Mouse (Mus musculus): ENCODE measurements at regions not wholly inside any gene's neighbourhood (a gene's known extent, or its start where the extent isn't known, plus 50 kb on each side); places are given as distances from the start of the nearest gene placed in this dataset.

DNA sequence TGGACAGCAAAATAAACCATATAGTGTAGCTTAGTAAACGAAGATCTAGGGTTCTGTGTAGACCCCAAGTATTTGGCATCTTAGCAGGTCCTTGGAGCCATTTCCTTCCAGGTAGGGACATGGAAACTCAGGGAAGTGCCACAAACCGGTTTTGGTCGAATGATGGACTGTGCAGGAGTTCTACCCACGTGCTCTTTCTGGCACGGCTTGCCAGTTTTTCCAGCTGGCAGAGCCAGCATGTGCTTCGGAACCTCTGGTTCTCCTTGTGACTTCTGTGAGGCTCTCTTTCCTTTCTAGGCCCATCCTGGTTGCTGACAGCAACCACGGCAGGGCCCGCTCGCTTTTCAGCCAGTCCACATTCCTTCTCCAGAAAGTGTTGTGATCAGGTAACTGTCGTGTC lies 291.4 kb downstream of the Kcnrg start:
- DNase-seq (ENCODE audit: low spot score): no peak

GRCm38 (mm10) chr14:61904426-61905124 lies 297.3 kb downstream of the Kcnrg start:
- no peak for DNase-seq (ENCODE audit: low spot score)

DNA sequence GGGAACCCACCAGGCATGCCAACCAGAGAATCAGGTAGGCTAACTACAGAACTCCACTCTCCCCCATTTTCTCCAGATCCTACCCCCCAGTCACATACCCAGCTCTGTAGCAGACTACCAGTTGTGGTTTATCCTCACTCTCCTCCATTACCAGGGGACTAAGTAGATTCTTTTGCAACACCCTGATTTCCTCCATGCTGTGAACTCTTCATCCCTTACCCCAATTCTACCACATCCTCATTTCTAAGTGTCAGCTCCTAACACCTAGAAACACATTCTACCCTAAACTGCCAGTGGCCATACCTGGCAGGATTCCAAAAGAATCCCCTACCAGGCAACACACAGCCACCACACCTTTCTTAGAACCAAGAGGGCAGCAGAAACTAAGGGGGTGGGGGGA lies 310.9 kb downstream of the Kcnrg start:
- DNase-seq (ENCODE audit: low spot score): no peak

DNA sequence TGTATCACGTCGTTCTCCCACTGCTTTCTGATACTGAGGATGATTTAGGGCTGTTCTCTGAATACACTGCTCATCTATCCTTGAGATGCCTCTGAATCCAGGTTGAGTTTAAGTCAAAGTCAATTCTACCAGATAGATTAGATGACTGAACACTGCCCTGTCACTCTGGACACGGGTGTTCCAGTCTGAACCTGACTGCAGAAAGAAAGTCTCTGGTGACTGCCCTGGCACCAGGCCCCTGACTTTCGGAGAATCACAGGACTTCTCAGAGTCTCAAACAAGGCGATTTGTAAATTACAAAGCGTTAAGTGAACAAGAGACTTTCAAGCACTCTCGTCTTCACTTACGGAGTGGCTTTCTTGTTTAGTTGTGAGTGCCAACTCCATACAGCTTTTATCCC lies 324.6 kb downstream of the Kcnrg start:
- DNase-seq (ENCODE audit: low spot score): no peak

- no peak for DNase-seq (ENCODE audit: low spot score)
Measured at GRCm38 (mm10) chr14:61941682-61942081, 334.4 kb downstream of the Kcnrg start.

- no peak for DNase-seq (ENCODE audit: low spot score)
Measured at GRCm38 (mm10) chr14:61945659-61946058, 338.4 kb downstream of the Kcnrg start.

- no peak for DNase-seq (ENCODE audit: low spot score)
Measured at GRCm38 (mm10) chr14:61949446-61949845, 342.2 kb downstream of the Kcnrg start.

DNA sequence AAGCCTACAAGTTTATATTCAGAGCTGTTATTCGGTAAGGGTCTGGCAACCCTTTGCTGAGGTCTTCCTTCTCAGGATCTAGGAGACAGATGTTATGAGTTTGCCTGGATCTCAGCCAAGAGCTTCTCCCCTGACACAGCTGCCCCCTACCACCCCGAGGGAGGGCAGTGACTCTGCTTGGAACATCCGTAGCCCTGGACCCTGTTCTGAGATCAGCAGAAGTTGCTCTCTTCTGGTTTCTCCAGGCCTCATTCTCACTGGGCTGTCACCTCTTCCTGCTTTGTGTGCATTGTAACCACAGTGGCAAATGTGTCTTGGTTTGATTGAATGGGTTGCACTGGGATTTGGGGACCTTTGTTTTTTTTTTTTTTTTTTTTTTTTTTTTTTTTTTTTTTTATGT lies 342.4 kb upstream of the Rnaseh2b start:
- no peak for DNase-seq (ENCODE audit: low spot score)

DNA sequence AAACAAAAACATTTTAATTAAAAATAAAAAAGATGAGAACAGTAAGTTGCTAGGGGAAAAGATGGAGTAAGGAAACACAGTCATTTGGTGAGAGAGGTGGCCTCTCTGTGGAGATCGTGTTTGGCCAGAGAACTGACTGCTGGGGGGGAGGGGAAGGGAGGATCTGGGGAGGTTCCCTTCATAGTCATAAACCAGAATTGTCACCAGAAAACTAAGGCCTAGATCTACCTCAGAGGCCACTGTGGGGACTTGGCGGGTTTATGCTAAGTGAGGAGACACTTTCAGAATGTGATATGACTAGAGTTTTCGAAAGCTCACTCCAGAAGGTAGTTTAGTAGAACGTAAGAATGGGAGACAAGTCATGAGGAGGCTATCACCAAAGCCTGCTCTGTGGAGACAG lies 339.4 kb upstream of the Rnaseh2b start:
- DNase-seq (ENCODE audit: low spot score): no peak

GRCm38 (mm10) chr14:61955416-61955815 lies 337.0 kb upstream of the Rnaseh2b start:
- no peak for DNase-seq (ENCODE audit: low spot score)

- no peak for DNase-seq (ENCODE audit: low spot score)
Measured at GRCm38 (mm10) chr14:61960243-61960957, 332.0 kb upstream of the Rnaseh2b start.

DNA sequence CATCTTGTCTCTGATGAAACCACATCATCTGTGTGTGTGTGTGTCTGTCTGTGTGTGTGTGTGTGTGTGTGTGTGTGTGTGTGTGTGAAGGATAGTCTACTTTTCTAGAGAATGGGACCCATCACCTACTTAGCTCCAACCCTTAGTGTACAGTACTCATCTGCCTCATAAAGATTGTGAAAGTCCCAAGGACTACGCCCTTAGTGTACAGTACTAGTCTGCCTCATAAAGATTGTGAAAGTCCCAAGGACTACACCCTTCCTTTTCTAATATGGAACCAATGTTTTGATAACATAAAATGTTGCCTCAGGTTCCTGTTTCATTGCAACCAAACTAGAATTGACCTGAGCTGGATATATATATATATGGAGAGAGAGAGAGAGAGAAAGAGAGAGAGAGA lies 323.9 kb upstream of the Rnaseh2b start:
- DNase-seq (ENCODE audit: low spot score): no peak

DNA sequence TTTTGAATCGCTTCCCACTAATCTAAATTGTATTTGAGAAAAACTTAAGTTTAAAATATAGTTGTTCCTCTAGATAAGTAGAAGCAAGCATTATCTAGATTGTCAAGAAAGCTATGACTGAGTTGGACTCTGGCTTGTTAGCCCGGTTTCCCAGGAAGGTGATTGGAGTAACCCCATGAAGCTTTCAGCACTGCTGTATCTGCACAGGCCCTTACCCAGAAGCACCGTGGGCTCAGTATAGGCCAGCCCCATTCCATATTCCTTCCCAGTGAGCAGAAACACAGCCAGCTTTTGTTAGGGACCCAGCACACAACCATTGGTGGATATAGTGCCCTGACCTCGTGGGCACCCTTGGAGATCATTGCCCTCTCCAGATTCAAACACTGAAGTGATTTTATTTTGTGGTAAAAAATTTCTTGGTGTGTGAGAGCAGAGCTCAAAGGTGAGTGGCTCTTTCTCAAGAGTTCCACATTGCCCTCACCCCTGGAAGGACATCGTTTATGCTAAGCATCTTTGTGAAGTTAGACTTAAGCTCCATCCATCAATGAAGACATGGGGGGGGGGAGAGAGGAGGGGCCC lies 323.3 kb upstream of the Rnaseh2b start:
- no peak for DNase-seq (ENCODE audit: low spot score)

GRCm38 (mm10) chr14:61970591-61970990 lies 321.8 kb upstream of the Rnaseh2b start:
- DNase-seq (ENCODE audit: low spot score): no peak

DNA sequence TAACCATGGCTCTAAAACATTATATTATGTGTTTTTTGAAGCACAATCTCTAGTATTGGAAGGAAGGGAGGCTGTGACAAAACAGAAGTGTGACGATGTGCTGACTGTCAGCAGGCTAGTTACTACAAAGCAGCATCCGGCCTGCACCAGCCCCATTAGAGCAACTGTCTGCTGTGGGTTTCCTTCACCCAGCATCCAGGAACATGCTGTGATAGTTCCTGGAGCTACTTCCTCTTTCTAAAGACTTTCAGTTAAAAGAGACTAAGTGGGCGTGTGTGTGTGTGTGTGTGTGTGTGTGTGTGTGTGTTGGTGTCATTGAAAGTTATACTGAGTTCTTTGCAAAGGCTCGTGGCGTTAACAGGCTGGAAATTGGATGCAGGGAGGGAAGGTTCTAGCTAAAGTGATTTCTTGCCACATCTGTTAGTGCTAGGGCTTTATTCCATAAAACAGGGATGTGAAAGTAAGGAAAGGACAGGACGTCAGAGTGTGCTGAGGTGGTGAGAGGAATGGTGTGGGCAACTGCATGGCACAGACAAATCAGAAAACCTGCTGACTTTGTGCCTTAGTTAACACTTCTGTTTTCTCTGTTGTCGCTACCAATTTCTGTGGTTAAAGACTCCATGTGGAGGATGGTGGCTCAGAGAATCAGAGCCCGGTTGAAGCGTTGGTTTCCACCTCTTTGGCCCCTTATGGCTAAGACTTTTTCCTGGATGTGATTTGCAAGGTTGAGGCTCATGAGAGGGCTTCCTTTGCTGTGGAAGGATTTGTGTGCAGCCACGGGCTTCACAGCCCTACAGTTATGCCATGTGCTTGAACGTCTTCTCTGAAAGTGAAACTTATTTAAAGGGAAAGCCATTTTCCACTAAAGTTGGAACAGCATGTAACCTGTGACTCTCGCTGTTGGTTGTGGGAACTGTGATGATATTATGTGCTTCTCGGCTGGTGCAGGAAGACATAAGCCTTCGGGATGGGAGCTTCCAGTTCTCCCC lies 321.0 kb upstream of the Rnaseh2b start:
- DNase-seq (ENCODE audit: low spot score): no peak

DNA sequence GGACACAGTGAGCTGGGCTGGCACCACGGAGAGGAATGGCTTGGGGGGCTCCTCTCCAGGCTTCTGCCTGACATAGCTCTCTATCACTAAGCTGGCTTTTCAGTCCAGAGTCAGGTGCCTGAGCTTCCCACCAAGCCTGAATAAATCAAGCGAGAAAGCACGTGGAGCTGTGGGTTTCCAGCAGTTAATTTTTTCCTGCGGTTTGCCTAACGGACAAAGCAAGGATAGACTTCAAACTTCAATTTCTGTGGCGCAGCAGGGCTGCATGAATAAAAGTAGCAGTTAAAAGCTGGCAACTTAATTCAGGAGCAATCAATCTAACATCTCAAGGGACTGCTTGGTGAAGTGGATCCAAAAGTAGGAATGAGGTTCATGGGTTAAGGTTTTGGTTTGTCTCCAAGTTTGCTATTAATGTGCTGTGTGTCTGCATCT lies 317.1 kb upstream of the Rnaseh2b start:
- no peak for DNase-seq (ENCODE audit: low spot score)

DNA sequence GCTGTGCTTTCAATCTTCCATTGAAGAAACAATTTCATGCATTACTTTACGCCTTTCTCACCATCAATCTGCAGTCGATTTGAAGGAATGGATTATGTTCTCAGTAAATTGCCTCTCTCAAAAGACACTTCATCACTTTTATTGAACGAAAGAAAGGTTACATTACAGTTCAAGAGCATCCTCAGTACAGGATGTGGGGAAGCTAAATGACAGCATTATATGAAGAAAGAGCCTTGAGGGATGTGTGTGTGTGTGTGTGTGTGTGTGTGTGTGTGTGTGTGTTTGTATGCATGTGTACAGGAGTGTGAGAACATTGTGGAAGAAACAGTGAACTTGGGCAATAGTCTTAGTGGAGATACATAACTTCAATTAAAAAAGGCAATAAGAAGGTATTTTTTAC lies 311.8 kb upstream of the Rnaseh2b start:
- DNase-seq (ENCODE audit: low spot score): no peak

- DNase-seq (ENCODE audit: low spot score): no peak
Measured at GRCm38 (mm10) chr14:61985575-61985974, 306.8 kb upstream of the Rnaseh2b start.

GRCm38 (mm10) chr14:61986203-61986602 lies 306.2 kb upstream of the Rnaseh2b start:
- no peak for DNase-seq (ENCODE audit: low spot score)

GRCm38 (mm10) chr14:61995253-61995652 lies 297.1 kb upstream of the Rnaseh2b start:
- DNase-seq (ENCODE audit: low spot score): no peak

DNA sequence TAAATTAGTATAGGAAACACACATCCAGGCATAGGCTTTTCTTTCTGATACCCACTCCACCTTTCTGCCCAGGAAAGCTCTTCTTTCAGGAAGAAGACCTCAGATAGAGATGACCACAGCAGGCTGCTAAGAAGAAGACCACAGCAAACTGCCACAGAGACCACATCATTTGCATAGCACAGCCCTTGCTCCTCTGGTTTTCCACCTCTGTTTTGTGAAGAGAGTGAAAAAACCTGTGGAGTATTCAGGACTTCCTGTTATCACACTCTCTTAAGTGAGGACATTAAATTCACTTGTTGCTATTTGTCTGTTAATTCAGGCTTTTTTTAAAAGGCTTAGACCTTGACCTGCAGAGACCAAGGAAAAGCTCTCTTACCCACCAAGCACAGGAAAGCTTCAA lies 294.7 kb upstream of the Rnaseh2b start:
- no peak for DNase-seq (ENCODE audit: low spot score)

DNA sequence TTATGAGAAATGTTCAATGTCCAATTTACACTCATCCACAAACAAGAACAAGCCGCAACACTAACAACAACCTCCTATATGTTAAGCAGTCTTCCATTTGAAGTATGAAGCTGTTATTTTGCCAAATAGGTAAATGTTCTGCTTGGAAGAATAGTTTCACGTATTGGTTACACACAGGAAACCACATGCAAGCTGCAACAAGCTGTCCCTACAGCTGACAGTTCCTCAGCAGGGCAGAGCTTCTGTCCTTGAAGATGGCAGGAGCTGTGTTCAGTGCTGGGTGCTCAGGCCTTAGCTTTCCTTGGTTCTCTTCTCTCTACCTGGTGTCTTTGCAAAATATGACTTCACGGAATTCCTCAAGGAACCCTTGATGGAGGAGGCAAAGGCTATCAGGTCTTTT lies 294.1 kb upstream of the Rnaseh2b start:
- no peak for DNase-seq (ENCODE audit: low spot score)

All from ovary, postnatal 14 days (tissue).